Mouse (Mus musculus): ENCODE results near the gene 1520401A03Rik.
"Not testable (repeated sequence)": the region's sequence is repeated elsewhere in the genome, so short reads cannot be mapped to it uniquely, and the experiment has no call there.

The 1520401A03Rik gene

DNA sequence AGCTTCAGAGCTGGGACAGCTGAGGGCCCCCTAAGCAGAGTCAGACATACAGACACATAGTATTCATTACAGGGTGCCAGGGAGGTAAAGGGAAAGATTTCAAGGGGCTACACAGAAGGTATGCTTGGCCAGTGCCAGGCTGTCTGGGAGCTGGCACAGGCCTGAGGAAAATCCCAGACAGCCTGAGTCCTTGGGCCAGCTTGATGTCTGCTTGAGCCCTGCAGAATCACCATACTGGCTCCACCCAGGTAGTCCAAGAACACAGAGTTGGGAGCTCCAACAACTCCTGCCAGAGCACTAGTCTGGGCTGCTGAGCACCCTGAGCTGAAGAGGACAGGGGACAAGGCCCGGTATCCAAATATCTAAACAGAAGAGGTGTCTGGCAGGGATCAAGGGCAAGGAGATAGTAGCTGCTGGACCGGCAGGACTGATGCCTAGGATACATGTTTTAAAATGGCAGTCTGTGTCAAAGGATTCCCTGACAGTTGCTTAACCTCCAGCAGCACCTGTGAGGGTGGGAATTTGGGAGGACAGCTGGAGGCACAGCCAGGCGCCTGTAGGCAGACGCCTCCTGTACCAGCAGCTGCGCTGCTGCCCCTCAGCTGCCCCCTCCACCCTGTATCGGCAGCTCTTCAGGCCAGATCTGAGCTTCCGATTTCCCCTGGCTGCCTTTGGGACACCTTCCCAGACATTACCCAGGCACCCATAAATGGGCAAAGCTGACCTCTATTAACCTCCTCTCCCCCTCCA, at the start of gene 1520401A03Rik:
1520401A03Rik (minus strand) TSS at position 408 of the 750 bp plus-strand sequence.
- no peak for DNase-seq (ENCODE audit: low read depth, low spot score)

DNA sequence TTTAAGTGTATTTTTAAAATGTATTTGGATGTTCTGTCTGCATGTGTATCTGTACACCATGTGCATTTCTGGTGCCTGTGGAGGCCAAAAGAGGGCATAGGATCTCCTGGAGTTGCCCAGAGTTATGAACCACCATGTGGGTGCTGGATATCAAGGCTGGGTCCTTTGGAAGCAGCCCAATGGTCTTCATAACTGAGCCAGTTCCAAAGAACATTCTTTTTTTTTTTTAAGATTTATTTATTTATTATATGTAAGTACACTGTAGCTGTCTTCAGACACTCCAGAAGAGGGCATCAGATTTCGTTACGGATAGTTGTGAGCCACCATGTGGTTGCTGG, 49.6 kb upstream of the 1520401A03Rik start:
- DNase-seq (ENCODE audit: low read depth, low spot score) = not testable (repeated sequence)

DNA sequence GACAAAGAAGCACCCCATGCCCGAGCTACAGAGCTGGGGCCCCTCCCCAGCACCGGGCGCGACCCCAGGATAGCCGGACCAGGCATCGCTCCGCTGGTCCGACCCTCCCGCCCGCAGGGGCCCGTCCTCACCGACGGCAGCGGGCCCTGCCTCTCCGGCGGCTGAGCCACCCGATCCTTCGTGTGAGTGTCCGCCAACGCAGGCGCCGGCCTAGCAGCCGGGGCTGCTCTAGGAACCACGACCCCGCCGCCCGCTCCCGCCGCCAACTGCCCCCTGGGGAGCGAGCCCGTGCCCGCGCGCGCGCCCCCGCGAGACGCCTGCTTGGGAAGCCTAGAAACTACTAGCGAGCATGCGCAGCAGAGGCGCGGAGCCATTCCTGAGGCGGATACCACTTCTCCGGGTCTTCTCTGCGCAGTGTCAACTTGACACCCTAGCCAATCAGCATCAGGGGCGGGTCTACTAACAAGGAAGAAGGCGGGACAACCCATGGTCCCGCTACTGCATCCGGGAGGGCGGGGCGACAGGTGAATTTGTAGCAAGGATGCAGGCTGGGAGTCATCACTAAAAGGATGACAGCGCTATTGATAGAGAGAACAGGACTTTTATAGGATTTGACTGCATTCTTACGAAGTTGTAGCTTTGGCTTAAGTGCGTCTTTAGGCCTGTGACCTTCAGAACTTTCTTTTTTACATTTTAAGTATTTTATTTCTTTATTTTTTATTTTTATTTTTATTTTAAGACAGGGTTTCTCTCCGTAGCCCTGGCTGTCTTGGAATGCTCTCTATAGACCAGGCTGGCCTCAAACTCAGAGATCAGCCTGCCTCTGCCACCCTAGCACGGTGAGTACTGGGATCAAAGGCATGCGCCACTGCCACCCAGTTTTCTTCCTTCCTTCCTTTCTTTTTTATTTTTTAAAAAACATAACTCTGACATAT, 49.0 kb upstream of the 1520401A03Rik start, which contains the start of gene Flywch1:
Flywch1 (minus strand) TSS at position 319 of the 935 bp plus-strand sequence.
- DNase-seq (ENCODE audit: low read depth, low spot score) = peak; percentile 97

DNA sequence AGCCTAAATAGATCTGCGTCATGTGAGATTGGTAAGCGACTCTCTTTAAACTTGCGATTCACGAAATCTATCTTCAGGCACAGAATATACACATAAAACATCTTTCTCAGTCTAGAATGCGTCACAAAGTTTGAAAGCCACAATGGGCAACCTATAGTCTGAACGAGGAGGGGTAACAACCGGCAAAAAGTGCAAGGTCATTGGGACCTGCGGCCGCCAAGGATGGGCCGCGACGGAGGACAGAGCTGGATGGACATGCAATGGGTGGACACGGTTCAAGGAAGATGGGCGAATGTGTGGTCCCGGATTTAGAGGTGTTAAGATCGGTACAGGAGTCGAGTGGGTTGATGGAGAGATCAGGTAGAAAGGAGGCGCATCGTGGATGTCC, 48.3 kb upstream of the 1520401A03Rik start:
- no peak for DNase-seq (ENCODE audit: low read depth, low spot score)

DNA sequence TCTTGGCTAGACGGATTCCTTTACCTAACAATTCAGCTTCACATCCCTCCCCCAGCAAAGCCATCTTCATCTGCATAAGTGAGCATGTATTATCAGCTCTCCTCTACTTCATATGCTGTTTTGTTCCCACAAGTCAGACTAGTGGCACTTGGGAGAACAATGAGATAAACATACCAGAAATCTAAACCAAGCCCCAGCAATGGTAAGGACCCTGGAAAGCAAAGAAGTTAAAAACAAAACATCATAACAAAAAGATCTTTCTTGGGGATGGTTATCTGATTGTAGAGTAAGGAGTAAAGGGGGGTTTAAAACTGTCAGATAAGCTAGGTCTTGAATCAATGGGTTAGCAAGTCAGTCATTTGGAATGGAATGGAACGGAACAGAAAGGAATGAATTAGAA, 47.9 kb upstream of the 1520401A03Rik start:
- no peak for DNase-seq (ENCODE audit: low read depth, low spot score)

DNA sequence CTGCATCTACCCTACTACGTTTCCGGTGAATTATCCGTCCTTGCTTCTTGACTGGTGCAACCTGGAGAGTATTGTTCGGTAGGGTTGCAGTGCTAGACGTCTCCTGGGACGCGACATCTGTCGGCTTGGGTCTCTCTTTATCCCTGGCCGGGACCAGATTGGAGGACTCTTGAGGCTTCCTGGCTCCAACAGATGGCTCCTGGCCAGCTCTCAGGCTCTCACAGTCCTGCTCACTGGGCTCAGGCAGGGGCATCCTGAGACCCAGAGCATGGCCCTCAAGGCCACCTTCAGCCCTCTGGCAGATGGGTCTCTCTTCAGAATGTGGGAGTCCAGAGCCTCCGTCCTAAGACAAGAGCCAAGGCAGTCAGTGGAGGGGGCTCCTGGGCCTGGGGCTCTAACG, 40.4 kb upstream of the 1520401A03Rik start:
- no peak for DNase-seq (ENCODE audit: low read depth, low spot score)

DNA sequence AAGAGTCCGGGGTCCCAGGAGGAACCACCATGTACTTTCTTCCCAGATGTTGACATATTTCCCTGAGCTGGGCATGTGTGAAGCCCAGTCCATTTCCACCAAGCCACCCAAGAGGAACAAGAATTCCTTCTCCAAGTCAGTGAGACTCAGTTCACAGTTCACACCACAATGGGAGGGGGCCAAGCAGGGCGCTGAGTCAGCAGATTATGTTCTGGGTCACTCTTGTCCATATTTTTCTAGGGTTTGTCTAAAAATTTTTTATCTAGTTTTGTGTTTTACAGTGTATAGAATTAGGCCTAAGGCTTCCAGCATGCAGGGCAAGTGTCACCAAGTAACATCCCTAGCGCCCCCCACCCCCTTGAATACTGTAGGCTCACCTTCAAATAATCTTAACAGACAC, 38.6 kb upstream of the 1520401A03Rik start:
- DNase-seq (ENCODE audit: low read depth, low spot score) = no peak

DNA sequence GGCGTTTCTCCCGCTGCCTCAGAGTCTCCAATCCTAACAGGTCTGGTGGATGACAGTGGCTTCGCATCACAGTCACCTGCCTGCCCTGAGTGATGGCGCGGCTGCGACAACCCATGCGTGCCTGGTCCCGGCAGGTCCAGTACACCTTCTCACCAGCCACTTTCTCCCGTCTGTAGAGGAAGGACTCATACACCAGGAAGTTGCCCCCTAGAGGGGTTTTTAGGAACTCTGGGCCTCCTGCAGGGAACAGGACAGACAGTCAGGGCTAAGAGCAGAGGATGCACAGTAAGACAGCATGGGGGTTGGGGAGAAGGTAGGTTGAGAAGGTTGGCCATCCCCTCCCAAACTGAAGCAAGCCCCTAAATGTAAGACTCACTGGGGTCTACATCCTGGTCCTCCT, 37.6 kb upstream of the 1520401A03Rik start:
- DNase-seq (ENCODE audit: low read depth, low spot score) = no peak

DNA sequence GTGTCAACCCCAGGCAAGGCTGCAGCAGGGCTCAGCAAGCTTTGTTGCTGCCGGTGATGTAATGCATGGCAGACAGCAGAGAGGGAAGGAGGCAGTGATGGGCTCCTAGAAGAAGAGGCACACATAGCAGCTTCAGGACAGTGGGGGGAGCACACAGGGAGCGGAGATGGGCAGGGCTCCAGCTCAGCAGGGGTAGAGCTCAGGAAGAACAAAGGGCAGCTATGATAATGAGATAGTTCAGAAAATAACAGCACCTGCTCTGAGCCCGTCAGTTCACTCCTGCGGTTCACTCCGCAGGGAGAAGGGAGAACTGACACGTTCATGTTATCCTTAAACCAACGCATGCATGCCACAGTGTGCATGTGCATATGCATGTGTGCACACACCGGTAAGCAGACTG, 36.2 kb upstream of the 1520401A03Rik start:
- no peak for DNase-seq (ENCODE audit: low read depth, low spot score)

DNA sequence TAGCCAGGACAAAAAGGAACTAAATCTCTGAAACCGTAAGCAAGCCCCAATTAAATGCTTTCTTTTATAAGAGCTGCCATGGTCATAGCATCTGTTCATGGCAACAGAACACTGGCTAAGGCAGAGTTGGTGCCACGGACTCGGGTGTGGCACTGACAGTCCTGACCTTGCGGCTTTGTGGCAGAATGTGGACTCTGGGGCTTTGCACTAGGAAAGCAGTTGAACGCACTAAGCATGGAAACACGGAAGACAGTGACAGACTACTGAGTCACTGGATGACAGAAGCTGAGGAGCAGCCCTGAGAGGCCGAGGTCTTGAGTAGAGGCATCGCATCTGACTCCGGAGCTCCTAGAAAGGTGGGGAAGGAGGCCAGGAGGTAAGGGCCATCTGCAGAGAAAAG, 35.0 kb upstream of the 1520401A03Rik start:
- no peak for DNase-seq (ENCODE audit: low read depth, low spot score)

DNA sequence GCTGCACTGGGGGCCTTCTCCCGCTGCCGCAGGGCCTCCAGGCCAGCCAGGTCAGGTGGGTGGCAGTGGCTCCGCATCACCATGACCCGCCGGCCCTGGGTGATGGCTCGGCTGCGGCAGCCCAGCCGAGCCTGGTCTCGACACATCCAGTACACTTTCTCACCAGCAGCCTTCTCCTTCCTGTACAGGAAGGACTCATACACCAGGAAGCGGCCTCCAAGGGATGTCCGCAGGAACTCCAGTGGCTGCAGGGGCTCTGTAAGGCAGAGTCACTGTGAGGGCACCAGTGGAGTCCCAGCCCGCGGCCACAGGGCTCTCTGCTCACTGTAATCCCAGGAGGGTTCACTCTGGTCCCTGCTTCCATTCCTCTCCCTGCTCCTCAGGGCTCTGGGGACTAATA, 33.1 kb upstream of the 1520401A03Rik start:
- DNase-seq (ENCODE audit: low read depth, low spot score) = no peak

DNA sequence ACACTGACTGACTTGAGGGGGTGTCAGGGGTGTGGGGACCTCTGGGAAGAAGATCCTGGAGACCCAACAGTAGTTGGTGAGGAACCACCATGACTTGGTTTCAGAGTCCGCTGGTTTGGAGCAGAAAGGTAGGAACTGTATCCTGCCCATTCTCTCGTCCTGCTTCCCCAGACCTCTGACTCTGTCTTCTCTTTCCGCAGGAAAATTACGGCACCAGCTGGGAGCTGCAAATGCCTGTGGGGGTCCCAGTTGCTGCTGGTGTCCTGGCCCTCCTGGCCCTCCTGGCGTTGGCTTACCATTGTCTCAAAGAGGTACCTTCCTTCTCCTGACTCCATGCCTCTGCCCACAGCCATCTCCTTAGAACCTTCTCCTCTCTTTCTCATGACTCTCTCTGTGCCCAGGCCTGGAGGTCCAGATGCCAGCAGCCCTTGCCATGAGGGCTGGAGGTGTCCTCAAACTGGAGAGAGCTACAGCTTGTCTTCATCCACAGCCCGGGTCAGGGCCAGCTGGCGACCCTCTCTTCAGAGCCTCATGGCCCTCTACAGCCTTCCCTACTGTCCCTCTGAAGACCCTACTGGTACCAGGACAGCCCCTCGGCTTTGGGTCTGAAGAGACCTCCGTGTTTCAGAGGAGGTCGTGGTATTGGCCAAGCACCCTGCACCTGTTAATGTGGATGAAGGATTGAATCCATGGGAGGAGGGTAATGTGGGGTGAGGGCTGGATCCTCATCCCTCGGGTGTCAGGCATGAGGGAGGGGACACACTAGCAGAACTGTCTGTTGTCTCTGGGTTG, 27.0 kb upstream of the 1520401A03Rik start:
- no peak for DNase-seq (ENCODE audit: low read depth, low spot score)

DNA sequence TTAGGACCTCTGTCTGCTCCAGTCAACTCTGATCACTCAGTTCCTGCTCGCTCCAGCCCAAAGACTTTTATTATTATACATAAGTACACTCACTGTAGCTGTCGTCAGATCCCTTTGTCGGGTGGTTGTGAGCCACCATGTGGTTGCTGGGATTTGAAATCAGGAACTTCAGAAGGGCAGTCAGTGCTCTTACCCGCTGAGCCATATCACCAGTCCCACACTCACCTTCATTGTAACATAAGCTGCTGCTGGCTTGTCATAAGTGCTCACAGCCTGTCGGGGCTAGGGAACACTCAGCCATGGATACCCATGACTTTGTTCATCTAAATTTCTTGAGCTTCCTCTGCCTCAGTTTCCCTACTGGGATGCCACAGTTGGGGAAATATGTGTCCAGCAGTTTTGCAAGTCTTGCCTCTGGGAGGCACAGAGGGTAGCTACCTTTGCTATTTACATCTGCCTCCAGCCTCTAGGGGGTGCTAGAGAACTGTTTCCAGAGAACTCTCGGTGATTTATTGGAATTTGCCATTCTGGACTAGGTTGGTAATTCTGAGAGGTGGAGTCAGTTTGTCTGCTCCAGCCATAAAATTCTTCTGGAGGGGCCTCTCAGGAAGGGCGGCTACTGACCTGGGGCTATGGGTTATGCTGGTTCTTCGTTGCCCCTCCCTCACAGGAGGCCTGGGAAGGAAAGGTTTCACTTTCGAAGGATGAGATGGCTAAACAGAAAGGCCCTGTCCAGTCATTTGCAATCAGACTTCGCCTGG, 26.2 kb upstream of the 1520401A03Rik start:
- DNase-seq (ENCODE audit: low read depth, low spot score) = peak; percentile 72

DNA sequence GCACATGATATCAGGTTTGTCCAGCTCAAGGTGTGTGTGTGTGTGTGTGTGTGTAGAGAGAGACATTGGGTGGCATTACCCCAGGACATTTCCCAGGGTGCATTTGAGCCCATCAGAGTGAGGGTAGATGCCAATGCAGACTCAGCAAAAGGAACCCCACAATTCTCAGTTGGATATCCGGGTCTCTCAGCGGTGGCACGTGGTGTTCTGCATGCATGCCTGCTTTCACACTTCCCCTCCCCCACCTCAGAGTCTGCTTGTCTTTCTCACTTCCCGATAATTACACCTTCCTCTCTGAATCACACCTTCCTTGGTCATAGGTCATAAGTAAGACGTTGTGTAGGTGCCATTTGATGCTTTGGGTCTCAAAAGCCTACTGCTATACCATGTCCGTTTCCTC, 25.4 kb upstream of the 1520401A03Rik start:
- no peak for DNase-seq (ENCODE audit: low read depth, low spot score)

DNA sequence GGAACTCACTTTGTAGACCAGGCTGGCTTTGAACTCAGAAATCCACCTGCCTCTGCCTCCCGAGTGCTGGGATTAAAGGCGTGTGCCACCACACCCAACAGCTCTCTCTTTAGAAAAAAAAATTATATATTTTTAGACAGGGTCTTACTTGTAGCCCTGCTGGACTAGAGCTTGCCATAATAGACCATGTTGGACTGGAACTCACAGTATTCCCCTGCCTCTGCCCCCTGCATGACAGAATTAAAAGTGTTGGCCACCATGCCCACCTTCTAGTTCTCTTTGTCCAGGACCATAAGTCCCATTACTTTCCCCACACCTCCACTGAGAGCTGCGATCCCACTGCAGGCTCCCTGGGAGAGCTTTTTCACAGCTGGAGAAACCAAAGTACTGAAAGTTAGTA, 24.9 kb upstream of the 1520401A03Rik start:
- no peak for DNase-seq (ENCODE audit: low read depth, low spot score)

DNA sequence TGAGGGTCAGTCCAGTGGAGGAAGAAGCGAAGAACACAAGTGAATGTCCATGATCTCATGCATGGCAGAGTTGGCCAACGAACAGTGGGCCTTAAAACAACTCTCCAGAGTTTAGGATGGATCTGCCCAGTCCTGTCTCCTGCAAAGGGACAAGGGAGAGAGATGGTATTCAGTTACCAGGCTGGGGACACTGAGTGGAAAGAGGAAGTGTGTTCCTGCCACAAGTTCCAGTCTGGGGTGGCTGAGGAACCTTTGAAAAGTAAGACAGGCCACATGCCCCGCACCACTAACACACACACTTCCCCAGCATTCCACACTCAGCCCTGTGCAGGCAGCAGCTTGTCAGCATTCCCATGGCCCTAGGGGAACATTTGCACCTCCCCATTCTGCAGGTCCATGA, 24.2 kb upstream of the 1520401A03Rik start:
- no peak for DNase-seq (ENCODE audit: low read depth, low spot score)

DNA sequence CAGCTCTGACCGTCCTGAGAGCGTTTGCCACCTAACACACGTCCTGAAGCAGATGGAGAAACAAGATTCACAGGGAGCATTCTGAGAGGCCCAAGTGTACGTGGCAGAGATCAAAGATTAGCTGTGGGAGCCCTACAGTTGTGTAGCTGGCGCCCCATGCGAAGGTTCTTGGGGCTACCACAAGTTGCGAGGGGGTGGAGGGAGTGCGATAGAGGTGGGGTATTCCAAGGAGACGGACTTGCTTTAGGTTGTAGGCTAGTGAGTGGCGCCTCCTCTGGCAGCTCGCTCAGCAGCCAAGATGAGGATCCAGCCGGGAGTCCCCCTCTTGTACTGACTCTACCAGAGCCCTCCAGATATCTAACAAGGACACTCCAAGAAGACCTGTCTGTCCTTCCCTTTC, 23.7 kb upstream of the 1520401A03Rik start:
- DNase-seq (ENCODE audit: low read depth, low spot score) = no peak

DNA sequence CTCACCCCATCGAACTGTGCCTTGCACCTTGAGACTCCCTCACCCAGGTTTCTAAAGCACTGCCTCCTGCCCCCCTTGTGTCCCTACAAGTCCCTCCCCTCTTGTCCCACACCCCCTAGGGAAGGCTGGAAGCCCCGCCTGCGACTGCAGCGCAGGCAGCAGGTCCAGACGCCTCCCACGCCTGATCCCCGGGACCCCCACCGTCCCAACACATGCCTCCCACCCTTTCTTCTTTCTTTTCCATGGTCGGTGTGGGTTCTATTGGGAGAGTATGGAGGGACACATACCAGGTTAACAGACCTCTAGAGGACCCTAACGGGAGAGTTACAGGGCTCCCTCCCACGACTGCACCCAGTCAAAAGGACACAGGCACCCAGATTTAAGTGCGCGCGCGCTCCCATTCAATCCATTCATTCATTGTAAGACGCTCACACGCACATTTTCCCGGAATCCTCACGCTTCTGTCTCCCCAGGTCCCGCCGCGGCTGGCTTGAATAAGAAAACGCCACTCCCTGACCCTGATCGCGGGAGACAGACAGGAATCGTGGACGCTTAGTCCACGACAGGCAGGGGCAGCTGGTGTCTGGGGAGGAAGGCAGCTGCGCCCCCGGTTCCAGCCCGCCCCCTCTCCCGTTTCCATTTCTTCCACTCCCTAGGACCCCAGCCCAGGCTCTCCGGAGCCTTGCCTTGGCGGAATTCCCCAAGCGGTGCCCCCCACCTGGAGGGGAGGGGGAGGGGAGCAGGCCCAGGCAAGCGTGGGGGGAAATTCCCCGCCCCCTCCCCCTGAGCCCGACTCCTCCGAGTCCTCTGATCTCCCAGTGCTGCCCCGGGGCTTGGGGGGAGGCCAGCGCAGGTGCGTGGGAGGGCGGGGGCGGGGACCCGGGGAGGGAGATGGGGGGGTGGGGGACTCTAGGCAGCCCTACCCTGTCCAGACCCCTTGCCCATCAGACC, 23.0 kb upstream of the 1520401A03Rik start, which contains the start of gene Kremen2:
Kremen2 (minus strand) TSS at position 533 of the 951 bp plus-strand sequence.
- DNase-seq (ENCODE audit: low read depth, low spot score) = no peak

DNA sequence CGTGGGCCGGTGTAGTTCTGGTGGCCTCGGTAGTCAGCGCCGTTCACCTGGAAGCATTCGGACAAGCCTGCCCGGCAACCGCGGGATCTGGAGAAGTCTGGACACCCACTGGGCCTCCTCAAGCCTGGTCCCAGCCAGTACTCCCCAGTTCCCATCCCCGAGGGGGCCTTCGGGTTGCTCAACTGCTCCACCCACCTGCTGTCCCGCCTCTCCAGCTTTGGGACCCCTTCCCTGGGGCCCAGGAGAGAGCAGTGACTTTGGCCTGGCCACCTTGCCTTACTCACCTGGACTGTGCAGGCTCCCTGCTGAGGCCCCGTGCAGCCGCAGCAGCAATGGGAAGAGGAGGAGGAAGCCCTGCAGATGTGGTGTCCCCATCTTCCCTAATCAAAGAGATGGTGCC, 22.1 kb upstream of the 1520401A03Rik start:
- no peak for DNase-seq (ENCODE audit: low read depth, low spot score)

DNA sequence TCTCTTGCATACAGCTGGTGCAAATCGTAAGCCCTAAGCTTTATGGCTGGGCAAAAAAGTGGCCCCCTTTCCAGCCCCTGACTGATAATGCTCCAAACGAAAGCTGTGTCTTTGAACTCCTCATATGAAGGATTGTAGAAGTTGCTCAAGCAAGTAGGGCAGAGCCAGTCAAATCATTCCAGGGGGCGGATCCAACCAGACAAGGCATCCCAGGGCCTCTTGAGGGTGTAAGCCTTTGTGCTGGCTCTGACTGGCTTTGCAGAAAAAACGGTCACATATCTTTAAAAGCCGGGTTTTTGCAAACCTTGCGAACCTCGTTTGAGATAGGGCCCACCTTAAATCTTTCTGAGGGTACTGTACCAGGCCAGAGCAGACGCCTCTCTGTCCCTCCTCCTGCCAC, 21.5 kb upstream of the 1520401A03Rik start:
- no peak for DNase-seq (ENCODE audit: low read depth, low spot score)

All from retina, postnatal 7 days (tissue).